Mouse (Mus musculus) C2C12 (cell line): ENCODE measurements around the gene Dnajc5.

ENCODE experiments used
- CEBPB ChIP-seq: IDR thresholded peaks from one replicate; pipeline ENCODE4 v1.6.1; 2011; ENCODE audit warnings: low read depth, mild to moderate bottlenecking, control low read depth, moderate library complexity
- CTCF ChIP-seq: IDR thresholded peaks from one replicate; pipeline ENCODE4 v1.5.1; 2011; ENCODE audit not compliant: control insufficient read depth, insufficient read depth, insufficient read length
- MAX ChIP-seq: IDR thresholded peaks from one replicate; pipeline ENCODE4 v1.6.1; 2011; ENCODE audit warnings: mild to moderate bottlenecking, control low read depth
- MYOD1 ChIP-seq: IDR thresholded peaks from one replicate; pipeline ENCODE4 v1.6.1; 2011; ENCODE audit warnings: low read depth; ENCODE audit not compliant: control insufficient read depth, insufficient read length
- MYOG ChIP-seq: IDR thresholded peaks from one replicate; pipeline ENCODE4 v1.6.1; 2011; ENCODE audit not compliant: control insufficient read depth, insufficient read length; ENCODE audit errors: extremely low read depth
- USF1 ChIP-seq: IDR thresholded peaks from one replicate; pipeline ENCODE4 v1.6.1; 2011; ENCODE audit warnings: low read depth, mild to moderate bottlenecking, control low read depth, moderate library complexity

GRCm38 (mm10) chr2:181601751-181602145 lies 81.5 kb downstream of the Dnajc5 start:
- TF ChIP-seq MAX (no peak), CTCF (no peak), CEBPB (no peak), MYOG (no peak), MYOD1 (no peak), USF1 (no peak)
